Mouse (Mus musculus) thymus, postnatal 25 days (tissue): Measurements from ENCODE around the gene Zfx.

Experiments
- DNase-seq: peaks from one replicate; pipeline ENCODE4 v3.0.0; 2022

The Zfx gene

DNA sequence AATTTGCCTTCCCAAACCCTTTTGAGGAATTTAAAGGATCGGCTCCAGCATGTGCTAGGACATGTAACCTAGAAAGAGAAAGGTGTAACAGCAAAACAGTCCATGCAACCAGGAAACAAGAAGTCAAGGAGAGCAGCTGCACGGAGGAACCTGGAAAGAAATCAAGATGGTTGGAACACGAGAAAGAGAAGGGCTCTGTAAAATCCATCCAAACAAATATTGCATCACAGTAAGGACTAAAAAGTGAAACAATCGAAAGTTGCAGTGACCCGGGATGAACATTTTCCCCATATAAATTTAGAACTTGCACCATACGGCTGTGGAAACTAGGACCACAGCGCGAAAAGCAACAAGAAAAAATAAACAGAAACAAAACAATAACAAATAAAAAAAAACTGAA lies 62.8 kb downstream of the Zfx start:
- no peak for DNase-seq

DNA sequence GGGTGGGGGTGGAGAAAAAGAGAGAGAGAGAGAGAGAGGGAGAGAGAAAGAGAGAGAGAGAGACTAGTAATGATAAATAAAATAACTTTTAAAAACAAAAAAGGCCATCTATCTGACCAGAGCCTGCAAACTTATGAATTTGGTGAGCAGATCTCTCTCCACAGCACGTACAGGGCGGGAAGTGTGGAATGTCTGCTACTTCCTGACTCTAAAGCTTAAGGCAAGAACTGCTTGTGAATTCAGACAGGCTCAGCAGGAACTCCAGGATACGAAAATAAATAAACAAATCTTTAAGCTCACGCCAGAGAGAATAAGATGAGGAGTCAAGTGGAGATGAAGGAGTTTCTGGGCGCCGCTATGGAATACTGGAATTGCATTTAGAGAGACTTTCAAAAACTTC lies 64.8 kb downstream of the Zfx start:
- no peak for DNase-seq

DNA sequence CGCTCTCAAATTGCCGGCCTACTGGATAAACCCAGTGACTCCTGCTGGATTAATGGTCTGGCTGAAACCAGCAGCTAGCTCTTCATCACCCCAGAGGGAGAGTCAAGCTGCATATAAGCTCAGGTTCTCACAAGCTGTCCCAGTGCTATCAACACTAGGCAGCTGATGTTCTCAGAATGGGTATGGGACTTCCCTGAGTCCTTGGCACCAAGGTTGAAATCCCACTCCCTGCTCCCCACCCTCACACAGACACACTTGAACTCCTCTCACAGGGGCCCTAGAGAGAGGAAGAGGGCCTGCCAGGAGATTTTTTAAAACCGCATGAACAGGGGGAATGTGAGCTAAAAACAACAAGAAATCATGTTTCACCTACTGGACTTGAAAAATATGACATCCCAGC lies 74.5 kb downstream of the Zfx start:
- no peak for DNase-seq

DNA sequence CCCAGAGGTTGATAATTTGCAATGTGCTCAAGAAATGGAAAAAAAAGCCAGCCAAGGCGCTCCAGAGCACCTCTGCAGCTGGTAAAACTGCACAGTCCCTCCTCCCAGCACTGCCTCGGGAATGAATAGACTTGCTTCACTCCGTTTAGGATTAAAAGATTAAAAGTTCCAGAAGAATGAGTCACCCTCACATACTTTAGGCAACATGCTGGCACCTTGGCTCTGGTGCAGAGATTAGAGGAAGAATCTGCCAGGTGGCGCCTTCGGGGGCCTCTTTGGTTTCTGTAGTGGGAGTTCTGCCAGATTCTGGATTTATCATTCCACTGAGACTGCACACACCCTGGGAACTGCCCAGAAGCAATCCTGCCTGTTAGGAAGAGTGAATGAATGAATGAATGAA lies 75.5 kb downstream of the Zfx start:
- DNase-seq: no peak

DNA sequence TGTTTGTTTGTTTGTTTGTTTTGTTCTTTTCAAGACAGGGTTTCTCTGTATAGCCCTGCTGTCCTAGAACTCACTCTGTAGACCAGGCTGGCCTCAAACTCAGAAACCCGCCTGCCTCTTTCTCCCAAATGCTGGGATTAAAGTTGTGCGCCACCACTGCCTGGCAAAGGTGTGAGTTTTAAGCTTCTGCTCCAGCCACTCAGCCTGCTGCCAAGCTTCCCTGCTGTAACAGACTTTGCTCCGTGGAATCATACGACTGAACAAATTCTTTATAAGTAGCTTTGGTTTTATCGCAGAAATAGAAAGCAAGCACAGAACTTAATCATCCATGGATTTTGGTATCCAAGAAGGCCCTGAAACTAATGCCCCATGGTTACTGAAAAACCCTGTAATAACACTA lies 76.1 kb downstream of the Zfx start:
- no peak for DNase-seq

DNA sequence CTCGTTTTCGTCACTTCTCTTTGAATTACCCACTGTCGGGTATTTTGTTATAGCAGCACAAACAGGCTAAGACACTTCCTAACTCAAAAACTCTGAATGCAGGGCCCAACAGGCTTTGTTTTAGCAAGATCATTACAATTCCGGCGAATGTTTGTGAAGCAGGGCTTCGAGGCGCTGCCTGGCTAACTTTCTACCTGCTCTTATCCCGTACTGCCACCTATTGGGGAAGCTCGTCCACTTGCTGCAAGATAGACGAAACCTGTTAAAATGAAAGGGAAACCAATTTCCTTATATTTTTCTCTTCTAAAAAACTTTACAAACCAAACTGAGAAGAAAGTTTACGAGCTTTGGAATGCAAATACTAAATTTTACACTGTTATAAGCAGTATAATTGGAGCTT lies 90.6 kb downstream of the Zfx start:
- peak; percentile 35 for DNase-seq

DNA sequence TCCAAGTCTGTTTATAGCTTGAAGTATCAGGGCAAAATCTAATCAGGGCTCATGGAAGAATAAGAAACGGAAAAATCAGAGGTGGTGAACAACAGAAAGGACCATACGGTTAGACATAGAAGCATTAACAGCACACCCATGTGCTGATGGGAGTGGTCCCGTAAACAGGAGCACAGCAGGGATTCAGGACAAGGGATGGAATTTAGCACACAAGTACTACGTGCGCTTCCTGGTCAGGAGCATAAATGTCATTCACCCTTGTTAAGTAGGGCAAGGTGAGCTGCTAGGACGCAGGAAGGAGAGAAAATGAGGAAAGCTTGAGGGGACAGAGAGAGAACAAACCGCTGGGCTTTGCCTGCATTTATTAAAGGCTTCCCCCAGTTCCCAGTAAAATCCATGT lies 93.4 kb downstream of the Zfx start:
- no peak for DNase-seq
